Mouse (Mus musculus): ENCODE measurements at regions not wholly inside any gene's neighbourhood (a gene's known extent, or its start where the extent isn't known, plus 50 kb on each side); places are given as distances from the start of the nearest gene placed in this dataset.

DNA sequence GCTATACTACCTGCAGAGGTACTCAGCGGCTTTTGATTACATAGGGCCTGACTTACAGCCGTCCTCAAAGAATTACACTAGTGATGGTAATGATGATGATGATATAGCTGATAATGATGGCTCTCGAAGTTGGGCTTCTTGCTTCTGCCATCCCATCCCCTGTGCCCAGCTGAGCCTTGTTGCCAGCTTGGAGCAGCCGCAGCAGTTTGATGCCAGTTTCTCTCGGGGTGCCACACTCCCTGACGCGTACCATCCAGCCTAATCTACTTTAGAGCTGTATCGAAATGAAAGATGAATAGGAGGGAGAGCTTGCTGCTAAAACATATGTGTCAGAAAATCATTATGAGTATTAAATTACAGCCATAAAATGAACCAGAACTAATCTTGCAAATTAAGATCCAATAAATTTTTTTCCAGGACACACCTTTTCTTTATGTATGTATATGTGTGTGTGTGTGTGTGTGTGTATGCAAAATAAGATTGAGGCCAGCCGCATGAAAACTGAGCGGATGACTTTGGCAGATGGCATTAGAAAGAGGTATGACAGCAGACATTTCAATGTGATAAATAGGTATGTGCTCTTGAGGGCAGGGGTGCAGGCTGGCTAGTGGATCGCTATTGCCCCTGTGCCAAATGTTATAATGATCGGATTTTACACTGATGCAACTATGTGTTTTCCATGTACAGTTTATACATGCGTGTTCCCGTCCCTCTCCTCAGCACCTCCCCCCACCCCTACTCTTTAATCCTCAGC is 443.3 kb downstream of the Cd83 start:
- H3K4me1 ChIP-seq (ENCODE audit: control insufficient read depth, insufficient read depth, low read length): peaks cover 29% of the 10 kb centered on the region
- 84% methylated on average over 14 of the region's 14 CpGs for WGBS (ENCODE audit: insufficient replicate concordance)
- no peaks in the 10 kb centered on the region for H3K36me3 ChIP-seq (ENCODE audit: control insufficient read depth, insufficient read depth, low read length)
- no peak overlapping the region for H3K27ac ChIP-seq (ENCODE audit: low read depth, low read length)
- no peak overlapping the region for H3K9ac ChIP-seq (ENCODE audit: low read depth, low read length)
- H3K4me3 ChIP-seq (ENCODE audit: low read depth, low read length): no peak overlapping the region
- no peak for ATAC-seq (replicated peaks; ENCODE audit: insufficient number of reproducible peaks, low FRiP score, low TSS enrichment)
- 0 out of 2 replicates have a peak, but pooled peaks cover 8% of the 10 kb centered on the region for H3K9me3 ChIP-seq (replicated peaks; ENCODE audit: control insufficient read depth, low read length)
- H3K4me2 ChIP-seq: no peak overlapping the region
- H3K27me3 ChIP-seq (ENCODE audit: control insufficient read depth, insufficient read depth, low read length): no peaks in the 10 kb centered on the region

DNA sequence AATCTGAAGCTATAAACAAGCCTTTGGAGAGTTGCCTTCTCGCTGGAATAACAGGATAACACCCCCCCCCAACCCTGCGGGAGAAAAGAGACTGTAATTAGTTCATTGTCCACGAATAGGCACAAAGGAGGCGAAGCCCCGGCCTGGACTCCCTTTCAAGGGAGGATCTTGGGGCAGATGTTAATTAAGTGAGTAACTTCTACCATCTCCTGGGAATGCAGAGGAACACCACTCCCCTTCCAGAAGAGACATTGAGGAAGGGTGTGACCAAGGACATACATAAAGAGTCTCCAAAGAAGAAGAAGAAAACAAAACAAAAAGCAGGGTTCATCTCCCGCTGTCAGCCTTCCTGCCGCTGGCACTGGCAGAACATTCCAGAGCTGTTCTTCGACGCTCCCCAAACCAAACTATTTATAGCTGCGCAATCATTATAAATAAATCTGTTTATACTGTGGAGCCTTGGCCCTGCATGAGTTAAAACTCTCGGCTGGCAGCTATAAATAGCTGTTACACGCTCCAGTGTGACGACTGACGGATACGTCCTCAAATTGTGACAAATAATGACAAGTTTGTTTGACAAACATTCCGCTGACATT is 444.1 kb downstream of the Cd83 start:
- Histone ChIP-seq H3K27me3 (ENCODE audit: control insufficient read depth, insufficient read depth, low read length) (no peaks in the 10 kb centered on the region), H3K4me1 (ENCODE audit: control insufficient read depth, insufficient read depth, low read length) (peaks cover 29% of the 10 kb centered on the region), H3K9me3 (replicated peaks; ENCODE audit: control insufficient read depth, low read length) (0 out of 2 replicates have a peak, but pooled peaks cover 8% of the 10 kb centered on the region), H3K27ac (ENCODE audit: low read depth, low read length) (peak overlapping the region; percentile 63), H3K4me3 (ENCODE audit: low read depth, low read length) (no peak overlapping the region), H3K9ac (ENCODE audit: low read depth, low read length) (peak overlapping the region; percentile 61), H3K4me2 (peak overlapping the region; percentile 48), H3K36me3 (ENCODE audit: control insufficient read depth, insufficient read depth, low read length) (no peaks in the 10 kb centered on the region)
- 13% methylated on average over 16 of the region's 16 CpGs for WGBS (ENCODE audit: insufficient replicate concordance)
- ATAC-seq (replicated peaks; ENCODE audit: insufficient number of reproducible peaks, low FRiP score, low TSS enrichment): no peak

DNA sequence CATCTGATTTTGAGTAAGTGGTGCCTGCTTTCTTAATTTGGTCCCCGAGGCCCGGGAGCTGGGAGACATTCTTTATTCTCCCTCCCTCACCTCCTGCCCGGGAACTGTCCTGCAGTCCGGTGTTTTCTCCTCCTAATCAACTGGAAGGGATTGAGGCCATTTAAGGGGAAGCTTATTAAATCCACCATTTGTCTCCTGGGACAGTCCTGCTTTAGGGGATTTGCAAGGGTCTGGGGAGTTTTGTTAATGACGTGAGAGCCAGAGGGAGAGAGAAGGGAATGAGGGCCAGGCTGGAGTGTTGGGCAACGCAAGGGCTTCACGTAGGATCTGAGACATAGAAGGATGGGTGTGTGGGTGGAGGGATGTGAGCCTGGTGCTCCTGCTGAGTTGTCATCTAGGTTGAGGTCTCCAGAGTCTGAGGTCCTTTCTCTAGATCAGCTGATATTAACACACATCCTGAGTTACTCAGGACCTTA is 444.6 kb downstream of the Cd83 start:
- Histone ChIP-seq H3K36me3 (ENCODE audit: control insufficient read depth, insufficient read depth, low read length) (no peaks in the 10 kb centered on the region), H3K4me1 (ENCODE audit: control insufficient read depth, insufficient read depth, low read length) (peaks cover 29% of the 10 kb centered on the region), H3K9ac (ENCODE audit: low read depth, low read length) (peak overlapping the region; percentile 61), H3K4me2 (peak overlapping the region; percentile 48), H3K27ac (ENCODE audit: low read depth, low read length) (peak overlapping the region; percentile 63), H3K9me3 (replicated peaks; ENCODE audit: control insufficient read depth, low read length) (0 out of 2 replicates have a peak, but pooled peaks cover 8% of the 10 kb centered on the region), H3K4me3 (ENCODE audit: low read depth, low read length) (no peak overlapping the region), H3K27me3 (ENCODE audit: control insufficient read depth, insufficient read depth, low read length) (no peaks in the 10 kb centered on the region)
- no peak for ATAC-seq (replicated peaks; ENCODE audit: insufficient number of reproducible peaks, low FRiP score, low TSS enrichment)
- WGBS (ENCODE audit: insufficient replicate concordance): 7% methylated on average over 7 of the region's 7 CpGs

DNA sequence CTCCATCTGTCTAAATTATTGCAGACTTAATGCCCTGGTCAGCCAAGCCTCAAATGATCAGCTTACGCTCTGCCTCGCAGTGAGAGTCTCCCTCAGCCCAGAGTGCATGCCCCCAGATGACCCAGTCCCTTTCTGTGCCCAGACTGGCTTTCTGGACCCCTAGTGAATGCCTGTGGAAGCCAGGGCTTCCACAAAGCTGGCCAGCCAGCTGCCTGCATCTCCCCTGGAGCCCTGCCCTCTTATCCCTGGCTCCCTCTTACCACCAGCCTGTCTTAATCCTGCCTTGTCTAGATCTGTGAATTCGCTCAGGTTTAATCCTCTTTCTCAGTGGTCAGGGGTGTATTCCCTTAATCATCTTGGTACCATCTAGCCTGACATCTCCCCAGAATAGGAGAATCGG is 446.8 kb downstream of the Cd83 start:
- Histone ChIP-seq H3K9me3 (replicated peaks; ENCODE audit: control insufficient read depth, low read length) (no peaks in the 10 kb centered on the region), H3K27ac (ENCODE audit: low read depth, low read length) (no peak overlapping the region), H3K9ac (ENCODE audit: low read depth, low read length) (no peak overlapping the region), H3K27me3 (ENCODE audit: control insufficient read depth, insufficient read depth, low read length) (no peaks in the 10 kb centered on the region), H3K36me3 (ENCODE audit: control insufficient read depth, insufficient read depth, low read length) (no peaks in the 10 kb centered on the region), H3K4me3 (ENCODE audit: low read depth, low read length) (no peak overlapping the region), H3K4me1 (ENCODE audit: control insufficient read depth, insufficient read depth, low read length) (peaks cover 29% of the 10 kb centered on the region), H3K4me2 (no peak overlapping the region)
- no peak for ATAC-seq (replicated peaks; ENCODE audit: insufficient number of reproducible peaks, low FRiP score, low TSS enrichment)
- 51% methylated on average over 4 of the region's 4 CpGs for WGBS (ENCODE audit: insufficient replicate concordance)

DNA sequence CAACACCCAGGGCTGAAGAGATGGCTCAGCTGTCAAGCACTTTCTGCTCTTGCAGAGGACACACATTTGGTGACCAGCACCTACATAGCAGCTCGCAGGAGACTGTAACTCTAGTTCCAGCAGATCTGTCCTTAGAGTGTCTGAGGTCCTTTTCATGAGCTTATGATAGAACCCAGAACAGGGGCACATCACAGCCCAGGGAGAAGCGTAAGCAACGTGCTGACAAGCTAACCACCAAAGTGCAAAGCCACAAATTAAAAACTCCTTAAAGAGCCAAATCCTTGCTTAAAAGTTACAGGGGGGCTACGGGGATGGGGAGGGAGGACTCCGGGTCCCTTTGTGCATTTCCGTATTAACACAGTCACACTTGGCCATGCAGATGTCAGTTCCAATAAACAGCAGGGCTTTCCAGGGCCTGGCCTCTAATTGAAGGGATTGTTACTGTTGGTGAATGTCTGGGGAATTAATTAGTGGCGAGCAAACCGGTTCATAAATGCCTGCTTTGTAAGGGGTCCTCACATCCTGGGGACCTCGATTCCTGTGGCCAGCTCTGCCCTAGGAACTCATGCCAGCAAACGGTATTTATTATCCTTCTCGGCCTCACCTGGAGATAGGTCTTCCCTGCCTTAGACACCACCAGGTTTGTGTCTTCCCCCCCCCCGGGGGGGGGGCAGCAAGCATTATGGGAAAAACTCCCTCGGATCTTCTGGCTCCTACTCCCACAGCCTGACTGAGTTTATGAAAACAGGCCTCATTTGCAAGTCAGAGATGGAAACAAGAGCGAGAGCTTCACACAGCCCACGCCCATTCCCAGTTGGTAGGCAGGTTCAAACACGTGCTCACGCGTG is 447.5 kb downstream of the Cd83 start:
- Histone ChIP-seq H3K27ac (ENCODE audit: low read depth, low read length) (no peak overlapping the region), H3K4me3 (ENCODE audit: low read depth, low read length) (no peak overlapping the region), H3K36me3 (ENCODE audit: control insufficient read depth, insufficient read depth, low read length) (no peaks in the 10 kb centered on the region), H3K27me3 (ENCODE audit: control insufficient read depth, insufficient read depth, low read length) (no peaks in the 10 kb centered on the region), H3K4me2 (no peak overlapping the region), H3K9me3 (replicated peaks; ENCODE audit: control insufficient read depth, low read length) (no peaks in the 10 kb centered on the region), H3K4me1 (ENCODE audit: control insufficient read depth, insufficient read depth, low read length) (peaks cover 29% of the 10 kb centered on the region), H3K9ac (ENCODE audit: low read depth, low read length) (no peak overlapping the region)
- WGBS (ENCODE audit: insufficient replicate concordance): 49% methylated on average over 18 of the region's 18 CpGs
- ATAC-seq (replicated peaks; ENCODE audit: insufficient number of reproducible peaks, low FRiP score, low TSS enrichment): no peak

DNA sequence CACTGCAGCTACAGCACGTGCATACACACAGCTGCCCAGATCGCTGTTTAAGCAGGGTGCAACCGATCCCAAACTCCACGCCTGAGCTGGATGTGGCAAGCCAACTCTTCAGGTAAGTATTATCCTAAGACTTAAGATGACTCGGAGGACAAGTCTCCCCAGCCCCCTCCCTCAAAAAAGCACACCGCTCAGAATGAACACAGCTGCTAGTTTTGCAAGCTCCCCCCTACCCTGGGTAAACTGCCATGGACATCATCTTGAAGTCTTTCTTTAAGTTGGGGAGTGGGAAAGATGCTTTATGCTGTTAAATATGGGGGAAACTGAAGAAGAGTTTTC is 448.1 kb downstream of the Cd83 start:
- Histone ChIP-seq H3K27me3 (ENCODE audit: control insufficient read depth, insufficient read depth, low read length) (no peaks in the 10 kb centered on the region), H3K36me3 (ENCODE audit: control insufficient read depth, insufficient read depth, low read length) (no peaks in the 10 kb centered on the region), H3K4me3 (ENCODE audit: low read depth, low read length) (no peak overlapping the region), H3K9ac (ENCODE audit: low read depth, low read length) (no peak overlapping the region), H3K4me1 (ENCODE audit: control insufficient read depth, insufficient read depth, low read length) (peaks cover 29% of the 10 kb centered on the region), H3K4me2 (no peak overlapping the region), H3K9me3 (replicated peaks; ENCODE audit: control insufficient read depth, low read length) (no peaks in the 10 kb centered on the region), H3K27ac (ENCODE audit: low read depth, low read length) (no peak overlapping the region)
- ATAC-seq (replicated peaks; ENCODE audit: insufficient number of reproducible peaks, low FRiP score, low TSS enrichment): no peak
- 82% methylated on average over 6 of the region's 6 CpGs for WGBS (ENCODE audit: insufficient replicate concordance)

DNA sequence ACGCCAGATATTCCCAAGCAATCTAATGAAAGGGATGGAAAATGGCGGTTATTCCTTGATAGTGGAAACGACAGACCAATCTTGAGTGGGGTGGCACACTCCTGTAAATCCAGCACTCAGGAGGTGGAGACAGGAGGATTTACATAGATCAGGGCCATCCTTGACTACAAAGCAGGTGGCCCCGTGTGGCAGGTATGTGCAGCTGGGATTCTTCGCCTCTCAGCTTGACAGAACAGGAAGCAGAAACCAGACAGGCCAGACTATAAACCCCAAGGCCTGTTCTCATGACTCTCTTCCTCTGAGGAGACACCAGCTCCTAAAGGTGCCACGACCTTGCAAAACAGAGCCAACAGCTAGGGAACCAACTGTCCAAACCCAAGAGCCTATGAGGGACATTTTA is 449.7 kb downstream of the Cd83 start:
- 78% methylated on average over 6 of the region's 6 CpGs for WGBS (ENCODE audit: insufficient replicate concordance)
- no peak overlapping the region for H3K9ac ChIP-seq (ENCODE audit: low read depth, low read length)
- peaks cover 18% of the 10 kb centered on the region for H3K4me1 ChIP-seq (ENCODE audit: control insufficient read depth, insufficient read depth, low read length)

DNA sequence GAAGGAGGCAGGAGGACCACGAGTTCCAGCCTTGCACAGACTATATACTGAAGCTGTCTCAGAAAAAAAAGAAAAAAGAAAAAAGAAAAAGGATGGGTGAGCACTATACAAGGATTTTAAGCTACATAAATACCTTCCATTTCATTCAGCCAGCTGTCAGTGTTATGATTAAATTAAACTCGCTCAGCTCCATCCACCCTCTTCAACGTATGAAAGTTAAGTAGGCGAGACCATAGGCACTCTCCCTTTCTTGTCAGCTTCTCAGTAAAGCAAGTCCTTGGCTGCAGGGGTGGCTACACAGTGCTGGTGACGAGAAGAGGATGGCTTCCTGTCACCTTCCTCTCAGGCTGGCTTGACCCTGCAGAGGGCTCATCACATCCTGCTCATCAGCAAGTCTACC is 450.7 kb downstream of the Cd83 start:
- no peak for ATAC-seq (replicated peaks; ENCODE audit: insufficient number of reproducible peaks, low FRiP score, low TSS enrichment)
- no peak overlapping the region for H3K4me3 ChIP-seq (ENCODE audit: low read depth, low read length)
- H3K4me2 ChIP-seq: no peak overlapping the region
- no peak overlapping the region for H3K27ac ChIP-seq (ENCODE audit: low read depth, low read length)
- H3K27me3 ChIP-seq (ENCODE audit: control insufficient read depth, insufficient read depth, low read length): no peaks in the 10 kb centered on the region
- H3K36me3 ChIP-seq (ENCODE audit: control insufficient read depth, insufficient read depth, low read length): no peaks in the 10 kb centered on the region
- H3K4me1 ChIP-seq (ENCODE audit: control insufficient read depth, insufficient read depth, low read length): peaks cover 12% of the 10 kb centered on the region
- H3K9me3 ChIP-seq (replicated peaks; ENCODE audit: control insufficient read depth, low read length): no peaks in the 10 kb centered on the region
- 76% methylated on average over 5 of the region's 5 CpGs for WGBS (ENCODE audit: insufficient replicate concordance)
- no peak overlapping the region; the same call in 1 of the 2 replicates for H3K9ac ChIP-seq (ENCODE audit: low read depth, low read length)

More for the DNA sequence above, 449.7 kb downstream of the Cd83 start:
- Histone ChIP-seq H3K4me2 (no peak overlapping the region), H3K27me3 (ENCODE audit: control insufficient read depth, insufficient read depth, low read length) (no peaks in the 10 kb centered on the region), H3K27ac (ENCODE audit: low read depth, low read length) (no peak overlapping the region), H3K4me3 (ENCODE audit: low read depth, low read length) (no peak overlapping the region), H3K9me3 (replicated peaks; ENCODE audit: control insufficient read depth, low read length) (no peaks in the 10 kb centered on the region), H3K36me3 (ENCODE audit: control insufficient read depth, insufficient read depth, low read length) (no peaks in the 10 kb centered on the region)
- no peak for ATAC-seq (replicated peaks; ENCODE audit: insufficient number of reproducible peaks, low FRiP score, low TSS enrichment)
